Mouse (Mus musculus): ENCODE measurements around the gene Ccdc82. TPM values are rescaled to one million over a fixed set of nuclear protein-coding genes. Genes with fewer than 3 reads are reported as not detected.

Gene Ccdc82
- polyA plus RNA-seq, 1 experiment from 2014 or later: 7.6 TPM

DNA sequence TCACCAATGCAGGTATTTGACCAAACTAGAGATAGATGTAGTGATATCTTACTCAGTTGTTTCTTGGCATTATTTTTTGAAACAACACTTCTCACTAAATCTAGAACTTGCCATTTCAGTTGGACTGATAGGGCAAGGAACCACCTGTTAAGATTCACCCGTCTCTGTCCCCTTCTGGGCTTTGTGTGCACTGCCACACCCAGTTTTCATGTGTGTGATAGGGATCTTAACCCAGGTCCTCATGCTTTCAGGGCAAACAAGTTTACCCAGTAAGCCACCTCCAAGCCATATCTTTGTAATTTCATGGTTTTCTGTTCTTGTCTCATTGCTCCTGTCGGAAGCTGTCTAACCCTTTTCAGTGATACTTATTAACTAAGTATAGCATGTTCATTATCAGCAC lies 4.5 kb downstream of the Ccdc82 start:
- Histone ChIP-seq H3K4me2 (no peak overlapping the region), H3K36me3 (no peaks in the 10 kb centered on the region), H3K4me3 (no peak overlapping the region), H3K9ac (no peak overlapping the region), H3K27ac (no peak overlapping the region), H3K4me1 (replicated peaks) (peaks cover 5% of the 10 kb centered on the region), H3K27me3 (no peaks in the 10 kb centered on the region), H3K9me3 (replicated peaks) (no peaks in the 10 kb centered on the region)
- ATAC-seq (replicated peaks; ENCODE audit: insufficient number of reproducible peaks, insufficient read depth, low FRiP score, low read depth): no peak
- WGBS: 79% methylated on average over 2 of the region's 2 CpGs

GRCm38 (mm10) chr9:13256726-13257125 lies 10.0 kb downstream of the Ccdc82 start:
- Histone ChIP-seq H3K9ac (no peak overlapping the region), H3K36me3 (no peaks in the 10 kb centered on the region), H3K4me2 (no peak overlapping the region), H3K4me1 (replicated peaks) (no peaks in the 10 kb centered on the region), H3K4me3 (no peak overlapping the region), H3K9me3 (replicated peaks) (no peaks in the 10 kb centered on the region), H3K27me3 (no peaks in the 10 kb centered on the region), H3K27ac (no peak overlapping the region)
- 76% methylated on average over 1 of the region's 1 CpGs for WGBS
- no peak for ATAC-seq (replicated peaks; ENCODE audit: insufficient number of reproducible peaks, insufficient read depth, low FRiP score, low read depth)

- Histone ChIP-seq H3K27ac (no peak overlapping the region), H3K27me3 (no peaks in the 10 kb centered on the region), H3K4me1 (replicated peaks) (no peaks in the 10 kb centered on the region), H3K9ac (no peak overlapping the region), H3K9me3 (replicated peaks) (no peaks in the 10 kb centered on the region), H3K4me2 (no peak overlapping the region), H3K4me3 (no peak overlapping the region), H3K36me3 (no peaks in the 10 kb centered on the region)
- WGBS: 92% methylated on average over 2 of the region's 2 CpGs
- ATAC-seq (replicated peaks; ENCODE audit: insufficient number of reproducible peaks, insufficient read depth, low FRiP score, low read depth): no peak
Measured at GRCm38 (mm10) chr9:13258173-13258572, 11.4 kb downstream of the Ccdc82 start.

- Histone ChIP-seq H3K27me3 (no peaks in the 10 kb centered on the region), H3K9me3 (replicated peaks) (no peaks in the 10 kb centered on the region), H3K4me1 (replicated peaks) (no peaks in the 10 kb centered on the region), H3K4me2 (no peak overlapping the region), H3K9ac (no peak overlapping the region), H3K4me3 (no peak overlapping the region), H3K27ac (no peak overlapping the region), H3K36me3 (no peaks in the 10 kb centered on the region)
- ATAC-seq (replicated peaks; ENCODE audit: insufficient number of reproducible peaks, insufficient read depth, low FRiP score, low read depth): no peak
- 46% methylated on average over 3 of the region's 3 CpGs for WGBS
Measured at GRCm38 (mm10) chr9:13260980-13261379, 14.2 kb downstream of the Ccdc82 start.

GRCm38 (mm10) chr9:13273219-13273618 lies 26.5 kb downstream of the Ccdc82 start:
- no peak overlapping the region for H3K9ac ChIP-seq
- no peak overlapping the region for H3K4me3 ChIP-seq
- 78% methylated on average over 1 of the region's 1 CpGs for WGBS
- no peaks in the 10 kb centered on the region for H3K9me3 ChIP-seq (replicated peaks)
- no peaks in the 10 kb centered on the region for H3K4me1 ChIP-seq (replicated peaks)
- H3K36me3 ChIP-seq: no peaks in the 10 kb centered on the region
- H3K27me3 ChIP-seq: no peaks in the 10 kb centered on the region
- no peak overlapping the region for H3K27ac ChIP-seq
- no peak for ATAC-seq (replicated peaks; ENCODE audit: insufficient number of reproducible peaks, insufficient read depth, low FRiP score, low read depth)
- no peak overlapping the region for H3K4me2 ChIP-seq

DNA sequence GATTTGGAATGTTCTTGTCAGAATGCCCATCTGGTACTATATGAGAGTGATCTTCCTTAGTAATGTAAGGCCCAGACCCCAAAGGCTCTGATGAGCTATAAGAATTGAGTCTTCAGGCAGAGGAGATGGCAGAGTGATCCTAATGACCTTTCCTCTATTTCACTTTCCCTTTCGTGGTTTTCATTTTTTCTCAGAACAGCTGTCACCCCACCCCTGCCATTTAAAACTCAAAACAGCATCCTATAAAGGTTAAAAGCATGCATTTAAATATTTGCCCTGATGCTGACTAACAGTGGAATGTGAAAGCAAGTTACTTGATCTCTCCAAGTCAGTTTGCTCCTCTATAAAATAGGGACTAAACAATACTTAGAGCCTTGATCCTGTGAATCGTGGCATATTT lies 40.7 kb downstream of the Ccdc82 start:
- no peak overlapping the region for H3K4me3 ChIP-seq
- no peak for ATAC-seq (replicated peaks; ENCODE audit: insufficient number of reproducible peaks, insufficient read depth, low FRiP score, low read depth)
- H3K9ac ChIP-seq: no peak overlapping the region
- no peak overlapping the region for H3K4me2 ChIP-seq
- H3K9me3 ChIP-seq (replicated peaks): no peaks in the 10 kb centered on the region
- H3K4me1 ChIP-seq (replicated peaks): no peaks in the 10 kb centered on the region
- no peak overlapping the region for H3K27ac ChIP-seq
- no peaks in the 10 kb centered on the region for H3K36me3 ChIP-seq
- H3K27me3 ChIP-seq: no peaks in the 10 kb centered on the region
- 67% methylated on average over 2 of the region's 2 CpGs for WGBS

DNA sequence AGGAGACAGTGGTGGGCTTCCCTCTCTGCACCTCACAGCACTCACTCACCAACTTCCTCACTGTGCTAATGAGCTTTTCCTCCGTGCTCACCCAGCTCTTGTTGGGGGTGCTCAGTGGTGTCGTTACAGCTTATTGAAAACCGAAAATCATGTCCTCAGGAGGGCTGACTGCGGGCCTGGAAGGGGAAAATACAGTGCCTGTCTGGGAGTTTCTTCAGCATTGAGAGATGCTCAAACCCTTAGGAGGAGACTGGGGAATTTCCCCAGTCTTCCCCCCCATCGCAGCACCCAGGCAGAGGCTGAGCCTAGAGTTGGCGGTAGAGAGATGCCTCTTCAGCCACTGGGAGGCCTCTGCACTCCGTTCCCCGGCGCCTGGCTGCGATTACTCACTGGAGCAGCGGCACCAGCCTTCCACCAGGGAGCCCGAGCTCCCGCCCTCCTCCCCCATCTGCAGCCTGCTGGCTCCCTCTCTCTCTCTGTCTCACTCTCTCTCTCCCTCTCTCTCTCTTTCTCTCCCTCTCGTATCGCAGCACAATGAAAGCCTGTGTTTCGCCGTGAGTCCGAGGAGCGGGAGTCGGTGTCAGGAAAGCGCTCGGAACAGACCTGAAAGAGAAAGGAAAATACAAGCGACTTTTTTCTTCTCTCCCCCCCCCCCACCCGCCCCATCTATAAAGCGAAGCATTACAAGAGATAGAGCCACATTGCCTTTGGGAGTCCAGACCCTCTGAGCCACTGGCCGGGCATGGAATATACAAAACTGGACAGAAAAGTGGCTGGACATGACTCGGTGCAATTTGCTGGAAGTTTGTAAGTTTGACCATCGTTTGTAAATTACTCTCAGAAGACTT lies 49.7 kb downstream of the Ccdc82 start:
- Histone ChIP-seq H3K36me3 (no peaks in the 10 kb centered on the region), H3K4me1 (replicated peaks) (peaks cover 38% of the 10 kb centered on the region), H3K9me3 (replicated peaks) (no peaks in the 10 kb centered on the region), H3K27me3 (no peaks in the 10 kb centered on the region), H3K27ac (peak overlapping the region; percentile 84), H3K4me2 (peak overlapping the region; percentile 90), H3K4me3 (peak overlapping the region; percentile 62), H3K9ac (peak overlapping the region; percentile 63)
- under 1% methylated on average over 28 of the region's 28 CpGs for WGBS
- ATAC-seq (replicated peaks; ENCODE audit: insufficient number of reproducible peaks, insufficient read depth, low FRiP score, low read depth): peak; percentile 89

DNA sequence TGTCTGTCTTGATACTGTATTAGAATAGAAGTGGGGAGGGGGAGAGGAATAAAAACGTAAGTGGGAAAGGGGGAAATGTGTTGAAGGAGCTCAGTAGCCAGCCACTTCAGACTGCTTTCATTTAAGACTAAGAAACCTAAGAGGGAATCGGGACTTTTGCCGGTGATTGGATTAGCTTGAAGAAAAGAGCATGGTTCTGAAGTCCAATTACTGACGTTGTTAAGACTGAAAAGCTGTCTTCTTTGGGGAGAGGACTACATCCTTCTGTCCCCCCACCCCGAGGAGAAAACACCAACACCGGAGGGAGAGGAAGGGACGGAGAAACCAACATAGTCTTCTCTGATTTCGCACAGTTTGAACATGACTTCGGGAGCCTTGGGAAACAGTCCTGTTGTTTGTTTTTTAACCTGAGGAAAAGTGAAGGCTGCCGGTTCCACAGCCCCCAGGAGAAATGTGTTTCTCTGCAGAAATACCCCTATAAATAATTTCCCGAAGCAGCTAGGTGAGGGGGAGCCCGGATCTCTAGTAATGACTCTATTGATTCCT lies 50.4 kb downstream of the Ccdc82 start:
- peak overlapping the region; percentile 90 for H3K4me2 ChIP-seq
- peak overlapping the region; percentile 63 for H3K9ac ChIP-seq
- no peaks in the 10 kb centered on the region for H3K27me3 ChIP-seq
- peak overlapping the region; percentile 62 for H3K4me3 ChIP-seq
- no peaks in the 10 kb centered on the region for H3K36me3 ChIP-seq
- WGBS: 0% methylated on average over 12 of the region's 12 CpGs
- H3K27ac ChIP-seq: peak overlapping the region; percentile 84
- no peak for ATAC-seq (replicated peaks; ENCODE audit: insufficient number of reproducible peaks, insufficient read depth, low FRiP score, low read depth)
- no peaks in the 10 kb centered on the region for H3K9me3 ChIP-seq (replicated peaks)
- H3K4me1 ChIP-seq (replicated peaks): peaks cover 45% of the 10 kb centered on the region

DNA sequence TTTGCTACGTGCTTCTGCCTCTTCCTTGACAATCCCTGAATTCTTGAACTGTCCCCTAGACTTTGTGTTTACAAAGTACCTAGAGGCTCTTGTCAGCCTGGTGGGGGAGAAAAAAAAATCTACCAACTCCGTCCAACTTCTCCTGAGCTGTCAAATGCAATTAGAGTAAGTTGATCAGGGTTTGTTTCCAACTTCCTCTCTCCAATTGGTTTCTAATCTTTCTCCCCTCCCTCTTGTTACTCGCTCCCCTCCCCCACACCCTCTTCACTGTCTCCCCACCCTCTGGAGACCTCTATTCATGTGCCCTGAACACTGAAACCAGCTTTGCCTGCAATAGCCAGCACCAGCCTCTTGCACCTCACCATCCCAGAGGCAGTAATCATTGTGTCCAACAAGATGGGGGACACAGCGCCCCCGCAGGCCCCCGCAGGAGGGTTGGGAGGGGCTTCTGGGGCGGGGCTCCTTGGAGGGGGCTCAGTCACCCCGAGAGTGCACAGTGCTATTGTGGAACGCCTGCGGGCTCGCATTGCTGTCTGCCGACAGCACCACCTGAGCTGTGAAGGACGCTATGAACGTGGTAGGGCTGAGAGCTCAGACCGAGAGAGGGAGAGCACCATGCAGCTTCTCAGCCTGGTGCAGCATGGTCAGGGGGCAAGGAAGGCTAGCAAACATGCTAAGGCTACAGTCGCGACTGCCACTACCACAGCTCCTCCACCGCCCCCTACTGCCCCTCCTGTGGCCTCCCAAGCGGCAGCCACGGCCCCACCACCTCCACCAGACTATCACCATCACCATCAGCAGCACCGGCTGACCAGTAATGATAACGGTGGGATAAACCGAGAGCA lies 51.1 kb downstream of the Ccdc82 start, which contains the start of gene Maml2:
Gene Maml2, plus strand, starts transcription at position 290 of the 845 bp plus-strand sequence.
- Histone ChIP-seq H3K4me2 (peak within 1 kb of the TSS; percentile 90), H3K4me3 (peak within 1 kb of the TSS; percentile 62), H3K4me1 (replicated peaks) (peaks cover 50% of the 10 kb centered on the region), H3K9ac (peak within 1 kb of the TSS; percentile 63), H3K27ac (peak within 1 kb of the TSS; percentile 84), H3K9me3 (replicated peaks) (no peaks in the 10 kb centered on the region), H3K36me3 (no peaks in the 10 kb centered on the region), H3K27me3 (no peaks in the 10 kb centered on the region)
- WGBS: under 1% methylated on average over 23 of the region's 23 CpGs
- peak; percentile 63 for ATAC-seq (replicated peaks; ENCODE audit: insufficient number of reproducible peaks, insufficient read depth, low FRiP score, low read depth)

DNA sequence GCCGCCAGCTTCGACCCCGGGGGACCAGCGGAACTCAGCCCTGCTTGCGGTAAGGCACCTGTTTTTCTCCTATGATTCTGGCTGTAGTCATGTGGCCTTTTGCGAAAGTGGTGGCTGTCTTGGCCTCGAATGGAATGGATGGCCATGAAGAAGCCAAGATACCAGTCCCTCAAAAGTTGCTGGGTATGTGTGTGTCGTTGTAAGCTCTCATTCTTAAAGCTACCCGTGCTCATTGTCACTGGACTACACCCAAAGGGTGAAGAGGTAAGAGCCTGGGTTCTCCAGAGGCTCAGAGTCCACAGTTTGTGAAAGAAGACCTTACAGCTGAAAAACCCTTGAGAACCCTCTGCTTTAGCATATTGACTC lies 51.7 kb downstream of the Ccdc82 start:
- Histone ChIP-seq H3K36me3 (no peaks in the 10 kb centered on the region), H3K4me2 (peak overlapping the region; percentile 90), H3K27me3 (no peaks in the 10 kb centered on the region), H3K4me3 (peak overlapping the region; percentile 62), H3K27ac (peak overlapping the region; percentile 84), H3K9me3 (replicated peaks) (no peaks in the 10 kb centered on the region), H3K4me1 (replicated peaks) (peaks cover 53% of the 10 kb centered on the region), H3K9ac (peak overlapping the region; percentile 63)
- WGBS: 16% methylated on average over 9 of the region's 9 CpGs
- ATAC-seq (replicated peaks; ENCODE audit: insufficient number of reproducible peaks, insufficient read depth, low FRiP score, low read depth): no peak

GRCm38 (mm10) chr9:13299190-13299589 lies 52.4 kb downstream of the Ccdc82 start:
- Histone ChIP-seq H3K27ac (peak overlapping the region; percentile 84), H3K4me1 (replicated peaks) (peaks cover 60% of the 10 kb centered on the region)
- 67% methylated on average over 6 of the region's 6 CpGs for WGBS

More at GRCm38 (mm10) chr9:13299190-13299589, 52.4 kb downstream of the Ccdc82 start:
- Histone ChIP-seq H3K27me3 (no peaks in the 10 kb centered on the region), H3K36me3 (no peaks in the 10 kb centered on the region), H3K9ac (peak overlapping the region; percentile 25; the same call in 1 of the 2 replicates), H3K4me2 (peak overlapping the region; percentile 90), H3K9me3 (replicated peaks) (no peaks in the 10 kb centered on the region), H3K4me3 (peak overlapping the region; percentile 62)
- no peak for ATAC-seq (replicated peaks; ENCODE audit: insufficient number of reproducible peaks, insufficient read depth, low FRiP score, low read depth)
